8 mouse cellular contexts compared by ENCODE assay signal in genomic region chr11:116628712-116629111, GRCm38 (mm10). TPM values are rescaled to one million over a fixed set of nuclear protein-coding genes. Genes with fewer than 3 reads are reported as not detected.
DNase-seq lines count a peak whose midpoint lies in the region; ATAC-seq and TF ChIP-seq lines count a peak whose summit lies in the region.

No protein-coding gene starts in this region.

- H3K9ac ChIP-seq in liver, embryonic 12.5 days = no peak overlapping the region
- no peak overlapping the region for H3K9ac ChIP-seq in midbrain, embryonic 12.5 days (replicated peaks)

- H3K4me1 ChIP-seq in liver, embryonic 12.5 days = peaks cover 61% of the 10 kb centered on the region
- H3K4me1 ChIP-seq in midbrain, embryonic 12.5 days = peaks cover 8% of the 10 kb centered on the region
- no peaks in the 10 kb centered on the region for H3K4me1 ChIP-seq in small intestine, adult 2 months (ENCODE audit: control insufficient read depth, insufficient read depth, insufficient read length, low read length)

- H3K4me2 ChIP-seq in liver, embryonic 12.5 days = no peak overlapping the region
- H3K4me2 ChIP-seq in midbrain, embryonic 12.5 days (replicated peaks) = no peak overlapping the region

- no peak overlapping the region for H3K27ac ChIP-seq in liver, embryonic 12.5 days
- H3K27ac ChIP-seq in midbrain, embryonic 12.5 days (replicated peaks) = no peak overlapping the region
- H3K27ac ChIP-seq in small intestine, adult 2 months (ENCODE audit: insufficient read depth, low read depth, low read length) = no peak overlapping the region

- WGBS in liver, embryonic 12.5 days (ENCODE audit: insufficient replicate concordance) = 58% methylated on average over 9 of the region's 9 CpGs
- 61% methylated on average over 9 of the region's 9 CpGs for WGBS in midbrain, embryonic 12.5 days
- WGBS in small intestine, adult 2 months = 58% methylated on average over 9 of the region's 9 CpGs

- H3K9me3 ChIP-seq in liver, embryonic 12.5 days (replicated peaks) = no peaks in the 10 kb centered on the region
- H3K9me3 ChIP-seq in midbrain, embryonic 12.5 days = no peaks in the 10 kb centered on the region

- peak; percentile 67; the same call in 1 of the 2 replicates for TF ChIP-seq CTCF in small intestine, adult 2 months (IDR thresholded peaks at IDR 0.05; ENCODE audit: extremely low read depth, insufficient read length, insufficient replicate concordance, low read depth, low read length)

- no peaks in the 10 kb centered on the region for H3K27me3 ChIP-seq in liver, embryonic 12.5 days (replicated peaks)
- peaks cover 26% of the 10 kb centered on the region for H3K27me3 ChIP-seq in midbrain, embryonic 12.5 days
- H3K27me3 ChIP-seq in small intestine, adult 2 months (ENCODE audit: control insufficient read depth, insufficient read depth, low read length) = no peaks in the 10 kb centered on the region

- ATAC-seq in liver, embryonic 12.5 days = no peak
- ATAC-seq in midbrain, embryonic 12.5 days (ENCODE audit: low FRiP score, low read depth) = peak; percentile 63; the same call in 1 of the 2 replicates

- peak; percentile 84 for DNase-seq in liver
- peak; percentile 84 to 98 for DNase-seq in cerebellum, postnatal 36 days
- DNase-seq in gastrocnemius, adult 18-20 months (ENCODE audit: low spot score) = peak; percentile 92
- peak; percentile 95 for DNase-seq in induced T-regulatory cell, adult 2 months (ENCODE audit: low read depth)
- peak; percentile 62 to 66 for DNase-seq in left cerebral cortex, adult 8-10 months (ENCODE audit: low spot score in 2 of 2)

- no peaks in the 10 kb centered on the region for H3K36me3 ChIP-seq in liver, embryonic 12.5 days
- H3K36me3 ChIP-seq in midbrain, embryonic 12.5 days = no peaks in the 10 kb centered on the region
- H3K36me3 ChIP-seq in small intestine, adult 2 months (ENCODE audit: control insufficient read depth, insufficient read depth, low read length) = no peaks in the 10 kb centered on the region

- no peak for TF ChIP-seq POLR2A in small intestine, adult 2 months (IDR thresholded peaks at IDR 0.05; ENCODE audit: low read depth, low read length)

- H3K4me3 ChIP-seq in liver, embryonic 12.5 days = no peak overlapping the region
- no peak overlapping the region for H3K4me3 ChIP-seq in midbrain, embryonic 12.5 days
- no peak overlapping the region for H3K4me3 ChIP-seq in small intestine, adult 2 months (ENCODE audit: low read depth, low read length)

RNA-seq across cellular contexts. Expression of gene Rhbdf2, which starts 1.9 kb away (rescaled TPM):
- polyA plus RNA-seq in liver, embryonic 12.5 days (2016; fragmentation: Nextera tagmentation; extraction: Ambion mirVana) = 8.0 and 8.5 TPM in 2 replicates
- total RNA-seq in gastrocnemius, adult 18-20 months (2021) = 10 to 100 TPM; 11.2 to 11.9 TPM
- 1 to 10 TPM; 1.1 to 1.6 (median 1.3) TPM for total RNA-seq in left cerebral cortex, adult 8-10 months (2022)
- polyA plus RNA-seq in midbrain, embryonic 12.5 days (2016; fragmentation: Nextera tagmentation; extraction: Ambion mirVana) = 1.1 and 1.8 TPM in 2 replicates
- polyA plus RNA-seq in small intestine, adult 2 months (2012; rRNA removed) = 25.3 and 40.8 TPM in 2 replicates

RNA-seq across cellular contexts. Expression of gene Prcd, which starts 24.6 kb away (rescaled TPM):
- polyA plus RNA-seq in liver, embryonic 12.5 days (2016; fragmentation: Nextera tagmentation; extraction: Ambion mirVana) = 0.19 and 0.41 TPM in 2 replicates
- total RNA-seq in gastrocnemius, adult 18-20 months (2021) = under 1 TPM; 0.34 to 0.50 TPM
- 1 to 10 TPM; 5.0 to 7.0 (median 5.5) TPM for total RNA-seq in left cerebral cortex, adult 8-10 months (2022)
- 0.37 and 0.63 TPM in 2 replicates for polyA plus RNA-seq in midbrain, embryonic 12.5 days (2016; fragmentation: Nextera tagmentation; extraction: Ambion mirVana)
- 0.30 TPM in 1 of 2 replicates, not detected in the other for polyA plus RNA-seq in small intestine, adult 2 months (2012; rRNA removed)

RNA-seq across cellular contexts. Expression of gene Cygb, which starts 25.4 kb away (rescaled TPM):
- 0.83 and 1.2 TPM in 2 replicates for polyA plus RNA-seq in liver, embryonic 12.5 days (2016; fragmentation: Nextera tagmentation; extraction: Ambion mirVana)
- total RNA-seq in gastrocnemius, adult 18-20 months (2021) = 10 to 100 TPM; 10.5 to 15.0 TPM
- 10 to 100 TPM; 55.8 to 62.7 (median 58.2) TPM for total RNA-seq in left cerebral cortex, adult 8-10 months (2022)
- polyA plus RNA-seq in midbrain, embryonic 12.5 days (2016; fragmentation: Nextera tagmentation; extraction: Ambion mirVana) = 2.8 and 3.5 TPM in 2 replicates
- 14.2 and 23.7 TPM in 2 replicates for polyA plus RNA-seq in small intestine, adult 2 months (2012; rRNA removed)

RNA-seq across cellular contexts. Expression of gene Aanat, which starts 42.5 kb away (rescaled TPM):
- not detected in 2 replicates for polyA plus RNA-seq in liver, embryonic 12.5 days (2016; fragmentation: Nextera tagmentation; extraction: Ambion mirVana)
- total RNA-seq in gastrocnemius, adult 18-20 months (2021) = not detected
- 1 to 10 TPM in 1 of 4 experiments, under 1 TPM in 3; 0.57 to 3.2 (median 0.84) TPM for total RNA-seq in left cerebral cortex, adult 8-10 months (2022)
- polyA plus RNA-seq in midbrain, embryonic 12.5 days (2016; fragmentation: Nextera tagmentation; extraction: Ambion mirVana) = 0.18 and 0.41 TPM in 2 replicates
- polyA plus RNA-seq in small intestine, adult 2 months (2012; rRNA removed) = not detected in 2 replicates

RNA-seq across cellular contexts. Expression of gene Ube2o, which starts 47.5 kb away (rescaled TPM):
- 40.0 and 40.2 TPM in 2 replicates for polyA plus RNA-seq in liver, embryonic 12.5 days (2016; fragmentation: Nextera tagmentation; extraction: Ambion mirVana)
- total RNA-seq in gastrocnemius, adult 18-20 months (2021) = 10 to 100 TPM; 22.9 to 25.2 TPM
- total RNA-seq in left cerebral cortex, adult 8-10 months (2022) = 100 to 1,000 TPM; 115 to 119 (median 117) TPM
- polyA plus RNA-seq in midbrain, embryonic 12.5 days (2016; fragmentation: Nextera tagmentation; extraction: Ambion mirVana) = 17.9 and 19.0 TPM in 2 replicates
- 7.2 and 7.9 TPM in 2 replicates for polyA plus RNA-seq in small intestine, adult 2 months (2012; rRNA removed)
